Mouse (Mus musculus): ENCODE measurements at regions not wholly inside any gene's neighbourhood (a gene's known extent, or its start where the extent isn't known, plus 50 kb on each side); places are given as distances from the start of the nearest gene placed in this dataset.

DNA sequence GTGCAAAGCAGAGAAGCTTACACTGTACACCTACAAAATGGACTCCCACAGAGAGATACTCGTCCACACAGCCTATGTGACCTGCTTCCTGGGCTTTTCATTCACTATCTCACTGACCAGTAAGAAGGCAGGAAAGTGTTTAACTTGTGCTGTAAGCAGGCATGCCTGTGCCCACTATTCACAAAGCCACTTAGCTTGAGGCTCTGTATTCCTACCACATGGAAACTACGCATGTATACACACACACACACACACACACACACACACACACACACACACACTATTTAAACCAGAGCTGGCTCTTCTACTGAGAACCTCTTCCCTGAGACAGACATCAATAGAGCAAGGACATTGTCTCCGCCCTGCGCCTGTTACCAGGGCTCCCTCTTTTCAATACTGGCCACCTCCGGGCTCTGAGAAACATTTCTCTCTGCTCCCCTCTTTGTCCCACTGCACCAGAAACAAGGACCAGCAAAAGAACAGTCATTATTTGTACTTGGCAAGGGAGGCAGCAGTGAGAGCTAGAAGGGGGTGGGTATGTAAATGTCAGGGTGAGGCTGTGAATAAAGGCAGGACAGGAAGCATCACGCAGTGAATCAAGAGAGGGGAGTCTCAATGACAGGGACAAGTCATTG, 400.2 kb upstream of the Spred2 start:
- Histone ChIP-seq H3K4me1 (peaks cover 8% of the 10 kb centered on the region; the same call in 1 of the 2 replicates), H3K27me3 (replicated peaks) (no peaks in the 10 kb centered on the region), H3K9ac (replicated peaks) (no peak overlapping the region), H3K36me3 (no peaks in the 10 kb centered on the region), H3K27ac (replicated peaks) (peak overlapping the region; percentile 66), H3K4me3 (replicated peaks) (no peak overlapping the region), H3K4me2 (no peak overlapping the region), H3K9me3 (replicated peaks) (no peaks in the 10 kb centered on the region)
- peak; percentile 86 for ATAC-seq (ENCODE audit: low FRiP score)
- WGBS = 26% methylated on average over 6 of the region's 6 CpGs

DNA sequence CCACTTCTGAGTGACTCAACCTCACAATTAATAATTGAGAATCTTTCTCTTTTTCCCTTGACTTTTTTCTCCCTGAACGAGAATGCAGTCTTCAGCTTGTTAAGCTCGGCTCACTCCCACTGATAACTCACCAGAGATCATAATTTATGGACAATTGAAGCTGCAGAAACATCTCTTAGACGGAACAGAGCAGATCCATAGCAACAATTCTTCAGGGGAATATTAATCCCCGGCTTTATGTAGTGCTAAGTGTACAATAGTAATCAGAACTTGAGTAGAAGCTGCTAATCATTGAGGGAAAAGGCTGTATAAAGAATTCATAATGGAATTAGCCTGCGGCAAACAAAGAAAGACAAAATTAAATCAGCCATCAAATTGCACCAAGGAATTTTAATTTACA, 395.0 kb upstream of the Spred2 start:
- no peaks in the 10 kb centered on the region for H3K9me3 ChIP-seq (replicated peaks)
- H3K4me1 ChIP-seq = peaks cover 27% of the 10 kb centered on the region
- peak overlapping the region; percentile 13; the same call in 1 of the 2 replicates for H3K4me2 ChIP-seq
- H3K9ac ChIP-seq (replicated peaks) = no peak overlapping the region
- H3K4me3 ChIP-seq (replicated peaks) = no peak overlapping the region
- no peak overlapping the region for H3K27ac ChIP-seq (replicated peaks)
- H3K36me3 ChIP-seq = no peaks in the 10 kb centered on the region
- ATAC-seq (ENCODE audit: low FRiP score) = peak; percentile 62
- H3K27me3 ChIP-seq (replicated peaks) = no peaks in the 10 kb centered on the region
- WGBS = 7% methylated on average over 5 of the region's 5 CpGs

DNA sequence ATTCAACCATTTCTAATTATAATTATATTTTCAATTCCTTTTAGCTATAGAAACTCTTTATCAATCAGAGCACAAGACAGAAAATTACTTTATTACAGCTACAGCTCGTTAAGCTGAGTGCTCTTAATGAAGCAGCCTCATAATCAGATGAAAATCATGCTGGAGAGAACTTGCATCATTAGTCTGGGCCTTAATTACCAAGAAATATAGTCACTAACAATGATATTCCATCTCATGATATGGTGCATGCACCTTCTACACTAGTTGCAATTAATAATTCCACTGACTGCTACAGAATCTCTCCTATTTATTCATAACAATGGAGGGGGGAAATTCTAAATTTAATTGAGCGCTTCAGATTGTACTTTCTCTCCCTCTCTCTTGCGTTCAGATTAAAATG, 393.5 kb upstream of the Spred2 start:
- peak; percentile 33 for ATAC-seq (ENCODE audit: low FRiP score)
- Histone ChIP-seq H3K9me3 (replicated peaks) (no peaks in the 10 kb centered on the region), H3K27ac (replicated peaks) (peak overlapping the region; percentile 70; the same call in 1 of the 2 replicates), H3K4me1 (peaks cover 23% of the 10 kb centered on the region), H3K9ac (replicated peaks) (no peak overlapping the region), H3K4me2 (peak overlapping the region; percentile 48), H3K4me3 (replicated peaks) (no peak overlapping the region), H3K36me3 (no peaks in the 10 kb centered on the region), H3K27me3 (replicated peaks) (no peaks in the 10 kb centered on the region)
- WGBS = 38% methylated on average over 3 of the region's 3 CpGs

DNA sequence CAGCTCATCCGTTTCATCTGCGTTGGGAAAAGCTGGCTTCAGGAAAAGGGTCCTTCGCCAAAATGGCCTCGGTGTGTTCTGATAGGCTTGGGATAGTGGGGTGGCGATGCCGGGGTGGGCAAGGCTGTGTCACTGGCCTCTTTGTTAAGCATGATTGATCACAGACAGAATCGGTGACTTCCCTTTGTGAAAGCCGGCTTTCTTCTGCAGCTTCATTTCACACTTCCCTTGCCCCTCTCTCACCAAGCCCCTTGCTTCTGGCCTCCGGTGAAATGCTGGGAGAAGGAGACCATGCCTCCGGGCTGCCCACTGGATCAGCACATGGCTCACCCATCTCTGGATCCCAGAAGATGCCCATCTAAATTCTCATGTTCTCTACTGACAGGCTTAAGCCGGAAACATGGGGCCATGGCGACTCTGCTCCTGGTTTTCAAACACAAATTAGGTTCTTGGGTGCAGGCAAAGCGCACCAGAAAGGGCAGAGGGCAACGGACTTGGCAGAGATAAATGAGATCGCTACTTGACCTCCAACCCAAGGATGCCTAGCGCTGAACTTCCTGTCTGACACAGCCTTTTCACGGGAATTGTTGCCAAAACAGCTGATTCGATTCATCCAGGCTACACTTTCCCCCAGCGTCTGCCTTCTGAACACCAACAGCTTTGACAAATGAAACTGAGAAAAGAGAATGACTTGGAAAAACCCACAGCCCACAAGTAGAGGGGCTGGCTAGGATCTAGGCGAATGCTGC, 392.7 kb upstream of the Spred2 start:
- Histone ChIP-seq H3K27ac (replicated peaks) (peak overlapping the region; percentile 70), H3K9me3 (replicated peaks) (no peaks in the 10 kb centered on the region), H3K4me1 (peaks cover 23% of the 10 kb centered on the region), H3K4me3 (replicated peaks) (0 out of 2 replicates have a peak overlapping the region, but pooled peaks have one; percentile 10), H3K36me3 (no peaks in the 10 kb centered on the region), H3K9ac (replicated peaks) (no peak overlapping the region), H3K27me3 (replicated peaks) (no peaks in the 10 kb centered on the region), H3K4me2 (peak overlapping the region; percentile 48)
- WGBS = 7% methylated on average over 20 of the region's 20 CpGs
- peak; percentile 56 for ATAC-seq (ENCODE audit: low FRiP score)

DNA sequence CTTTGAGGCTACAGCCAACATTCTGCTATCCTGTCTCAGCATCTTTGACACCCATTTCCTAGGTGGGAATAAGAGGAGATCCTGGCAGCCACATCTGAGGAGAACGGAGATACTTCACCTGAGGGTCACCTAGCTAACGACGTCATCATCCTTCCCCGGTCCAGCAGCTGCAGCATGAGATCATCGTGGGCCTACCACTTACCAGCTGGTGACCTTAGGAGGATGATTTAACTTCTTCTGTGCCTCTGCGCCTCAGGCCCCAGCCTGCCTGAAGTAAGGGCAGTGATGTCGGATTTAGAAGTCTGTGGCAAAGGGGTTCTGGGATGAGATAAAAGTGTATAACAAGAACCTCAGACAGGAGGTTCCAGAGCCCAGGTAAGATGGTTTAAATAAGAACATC, 391.3 kb upstream of the Spred2 start:
- Histone ChIP-seq H3K9me3 (replicated peaks) (no peaks in the 10 kb centered on the region), H3K4me3 (replicated peaks) (no peak overlapping the region), H3K36me3 (no peaks in the 10 kb centered on the region), H3K4me2 (no peak overlapping the region), H3K4me1 (peaks cover 23% of the 10 kb centered on the region), H3K27me3 (replicated peaks) (no peaks in the 10 kb centered on the region), H3K9ac (replicated peaks) (no peak overlapping the region), H3K27ac (replicated peaks) (no peak overlapping the region)
- no peak for ATAC-seq (ENCODE audit: low FRiP score)
- WGBS = 81% methylated on average over 7 of the region's 7 CpGs

DNA sequence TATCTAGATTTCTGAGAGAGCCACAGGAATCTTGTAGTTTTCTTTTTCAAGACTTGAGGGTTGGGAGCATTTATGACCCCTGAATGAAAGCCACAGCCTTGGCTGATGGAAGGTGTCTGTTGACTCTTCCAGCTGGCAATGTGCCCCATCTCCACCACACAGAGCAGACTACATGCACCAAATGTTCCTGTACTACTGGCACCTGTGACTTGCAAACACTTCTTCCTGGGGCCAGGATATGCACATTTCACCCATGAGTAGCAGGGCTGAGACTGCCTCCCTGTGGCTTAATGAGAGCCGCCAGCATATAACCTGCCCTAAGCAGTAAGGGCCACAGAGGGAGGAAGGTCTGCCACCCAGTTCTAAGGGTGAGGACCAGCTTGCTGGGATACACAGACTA, 390.5 kb upstream of the Spred2 start:
- H3K27ac ChIP-seq (replicated peaks) = no peak overlapping the region
- no peaks in the 10 kb centered on the region for H3K36me3 ChIP-seq
- H3K9me3 ChIP-seq (replicated peaks) = no peaks in the 10 kb centered on the region
- 74% methylated on average over 1 of the region's 1 CpGs for WGBS
- no peak overlapping the region for H3K4me2 ChIP-seq
- no peak overlapping the region for H3K9ac ChIP-seq (replicated peaks)
- no peak overlapping the region for H3K4me3 ChIP-seq (replicated peaks)
- no peaks in the 10 kb centered on the region for H3K27me3 ChIP-seq (replicated peaks)
- peaks cover 21% of the 10 kb centered on the region for H3K4me1 ChIP-seq
- no peak for ATAC-seq (ENCODE audit: low FRiP score)

DNA sequence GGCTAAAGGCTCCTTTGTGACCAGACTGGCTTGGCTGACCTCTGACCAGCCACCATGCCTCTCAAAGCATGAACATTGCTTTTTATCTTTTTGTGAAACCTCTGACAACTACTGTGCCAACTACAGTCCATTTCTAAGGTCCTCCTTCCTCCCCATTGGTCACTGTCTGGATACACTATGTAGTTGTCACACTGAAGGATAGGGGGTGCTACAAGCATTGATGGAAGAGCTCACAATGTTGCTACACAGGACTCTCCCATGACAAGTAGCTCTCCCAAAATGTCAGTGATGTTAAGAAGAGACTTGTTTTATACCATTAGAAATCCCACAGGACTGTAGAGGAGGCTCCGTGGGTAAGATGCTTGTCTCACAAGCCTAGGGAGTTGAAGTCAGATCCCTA, 389.0 kb upstream of the Spred2 start:
- WGBS = 81% methylated on average over 1 of the region's 1 CpGs
- ATAC-seq (ENCODE audit: low FRiP score) = no peak
- no peaks in the 10 kb centered on the region for H3K9me3 ChIP-seq (replicated peaks)

DNA sequence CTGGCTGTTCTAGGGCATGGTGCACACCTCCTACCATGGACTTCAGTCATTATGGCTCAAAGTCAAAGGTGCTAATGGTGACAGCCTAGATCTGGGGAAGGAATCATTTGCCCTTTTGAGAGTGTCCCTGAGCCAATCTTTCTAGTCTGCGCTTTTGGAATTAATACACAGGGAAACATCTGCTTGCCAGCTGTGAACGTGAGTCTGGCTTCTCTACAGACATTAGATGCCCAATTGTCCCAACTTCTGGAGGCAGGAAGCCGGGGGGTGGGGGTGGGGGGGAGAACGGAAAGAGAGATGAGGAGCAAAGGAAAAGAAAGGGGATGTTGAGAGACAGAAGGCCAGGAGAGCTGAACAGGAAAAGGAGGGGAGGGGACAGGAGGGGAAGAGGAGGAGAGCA, 377.9 kb upstream of the Spred2 start:
- Histone ChIP-seq H3K9me3 (replicated peaks) (no peaks in the 10 kb centered on the region), H3K4me2 (no peak overlapping the region), H3K9ac (replicated peaks) (no peak overlapping the region), H3K36me3 (no peaks in the 10 kb centered on the region), H3K4me1 (no peaks in the 10 kb centered on the region), H3K27me3 (replicated peaks) (no peaks in the 10 kb centered on the region), H3K4me3 (replicated peaks) (no peak overlapping the region), H3K27ac (replicated peaks) (no peak overlapping the region)
- no peak for ATAC-seq (ENCODE audit: low FRiP score)
- 71% methylated on average over 4 of the region's 4 CpGs for WGBS

More for the DNA sequence above, 389.0 kb upstream of the Spred2 start:
- Histone ChIP-seq H3K4me2 (no peak overlapping the region), H3K4me1 (peaks cover 13% of the 10 kb centered on the region), H3K27me3 (replicated peaks) (no peaks in the 10 kb centered on the region), H3K36me3 (no peaks in the 10 kb centered on the region), H3K9ac (replicated peaks) (no peak overlapping the region), H3K4me3 (replicated peaks) (no peak overlapping the region), H3K27ac (replicated peaks) (no peak overlapping the region)

DNA sequence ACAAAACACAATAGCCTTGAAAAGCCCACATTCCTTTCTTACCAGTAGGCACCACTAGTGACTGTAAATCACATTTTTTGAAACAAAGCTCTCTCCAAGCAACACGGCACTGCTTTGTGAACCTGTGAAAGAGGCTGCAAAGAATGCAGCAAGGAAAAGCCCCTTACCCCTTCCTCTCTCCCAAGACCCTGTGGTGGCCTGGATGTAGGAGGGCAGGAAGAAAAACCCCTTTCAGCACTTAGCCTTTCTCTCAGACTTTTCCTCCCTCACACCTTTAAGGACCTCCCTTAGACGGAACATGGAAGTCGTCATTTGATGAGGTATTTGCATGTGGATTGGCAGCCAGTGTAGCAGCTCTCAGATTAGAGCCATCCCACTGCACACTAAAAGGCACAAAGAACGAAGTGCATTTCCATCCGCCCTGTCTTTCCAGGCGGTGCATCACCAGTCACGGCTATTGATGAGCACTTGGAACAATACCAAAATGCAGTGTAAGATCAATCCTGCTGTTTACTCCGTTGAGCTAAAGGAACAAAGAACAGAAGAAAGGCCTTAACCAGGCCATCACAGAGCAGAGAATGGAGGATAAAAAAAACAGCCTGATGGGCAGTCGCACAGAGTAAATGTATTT, 369.7 kb upstream of the Spred2 start:
- no peaks in the 10 kb centered on the region for H3K27me3 ChIP-seq (replicated peaks)
- H3K4me3 ChIP-seq (replicated peaks) = no peak overlapping the region
- no peaks in the 10 kb centered on the region for H3K36me3 ChIP-seq
- peak overlapping the region; percentile 61 for H3K27ac ChIP-seq (replicated peaks)
- H3K4me1 ChIP-seq = peaks cover 9% of the 10 kb centered on the region
- ATAC-seq (ENCODE audit: low FRiP score) = peak; percentile 74
- H3K4me2 ChIP-seq = no peak overlapping the region; the same call in 1 of the 2 replicates
- H3K9me3 ChIP-seq (replicated peaks) = no peaks in the 10 kb centered on the region
- H3K9ac ChIP-seq (replicated peaks) = no peak overlapping the region
- 13% methylated on average over 9 of the region's 9 CpGs for WGBS

DNA sequence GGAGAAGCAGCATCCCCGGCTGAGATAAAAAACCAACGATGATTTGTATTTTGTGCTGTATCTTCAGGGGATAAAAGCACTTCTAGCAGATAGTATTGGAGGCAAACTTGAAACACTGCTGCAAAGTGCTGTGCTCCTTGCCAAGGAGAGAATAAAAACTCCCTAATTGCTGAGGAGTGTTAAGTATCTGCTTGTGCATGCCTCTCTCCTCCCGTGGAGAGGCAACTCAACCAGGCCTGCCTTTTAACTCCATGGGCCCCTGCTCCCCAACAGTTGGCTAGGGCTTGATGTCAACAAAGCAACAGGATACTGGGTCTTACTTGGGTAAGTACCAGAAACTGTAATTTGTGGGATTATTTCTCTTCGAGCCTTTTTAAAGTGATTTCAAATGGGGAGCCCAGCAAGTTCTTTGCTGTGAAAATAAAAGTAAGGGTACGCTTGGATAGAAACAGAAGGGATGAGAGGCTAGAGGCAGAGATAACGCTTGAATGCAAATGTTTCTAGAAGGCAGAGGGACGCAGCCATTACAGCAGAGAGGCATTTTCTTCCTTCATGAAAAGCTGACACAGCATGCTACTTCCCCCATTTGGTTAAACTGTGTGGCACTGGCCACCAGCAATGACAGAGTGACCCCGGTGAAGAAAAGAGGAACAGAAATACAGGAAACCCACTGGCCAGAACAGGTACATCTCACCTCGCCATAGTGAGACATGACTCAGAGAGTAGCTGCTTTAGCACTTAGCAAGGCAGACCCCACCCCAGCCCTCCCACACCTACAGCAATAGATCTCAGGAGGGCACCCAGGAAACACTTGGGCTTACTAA, 369.0 kb upstream of the Spred2 start:
- Histone ChIP-seq H3K9ac (replicated peaks) (no peak overlapping the region), H3K9me3 (replicated peaks) (no peaks in the 10 kb centered on the region), H3K27me3 (replicated peaks) (no peaks in the 10 kb centered on the region), H3K4me3 (replicated peaks) (no peak overlapping the region), H3K4me1 (peaks cover 9% of the 10 kb centered on the region), H3K4me2 (no peak overlapping the region; the same call in 1 of the 2 replicates), H3K27ac (replicated peaks) (peak overlapping the region; percentile 61), H3K36me3 (no peaks in the 10 kb centered on the region)
- ATAC-seq (ENCODE audit: low FRiP score) = peak; percentile 84
- 37% methylated on average over 9 of the region's 9 CpGs for WGBS

DNA sequence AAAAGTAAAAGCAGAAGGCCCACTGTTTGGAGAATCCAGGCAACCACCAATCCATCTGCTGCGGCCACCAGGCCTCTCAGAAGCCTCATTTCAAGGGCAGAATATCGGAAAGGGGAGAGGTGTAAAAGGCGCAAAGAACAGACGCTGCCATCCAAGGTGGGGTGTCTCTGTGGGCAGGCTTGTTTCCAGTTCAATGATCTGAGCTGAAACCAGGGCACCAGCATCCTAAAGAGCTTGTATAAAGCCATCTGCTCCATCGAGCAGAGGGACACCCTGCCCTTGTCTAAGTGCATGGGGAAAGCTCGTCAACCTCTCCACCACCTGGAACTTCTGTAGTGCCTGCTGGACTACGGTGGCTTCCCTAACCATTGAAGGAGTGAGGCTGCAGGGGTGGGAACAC, 363.7 kb upstream of the Spred2 start:
- H3K36me3 ChIP-seq = no peaks in the 10 kb centered on the region
- 77% methylated on average over 7 of the region's 7 CpGs for WGBS
- no peak overlapping the region for H3K9ac ChIP-seq (replicated peaks)
- no peak overlapping the region for H3K4me3 ChIP-seq (replicated peaks)
- no peaks in the 10 kb centered on the region for H3K9me3 ChIP-seq (replicated peaks)
- H3K4me1 ChIP-seq = no peaks in the 10 kb centered on the region
- no peak overlapping the region for H3K4me2 ChIP-seq
- ATAC-seq (ENCODE audit: low FRiP score) = no peak
- no peak overlapping the region for H3K27ac ChIP-seq (replicated peaks)
- no peaks in the 10 kb centered on the region for H3K27me3 ChIP-seq (replicated peaks)

All from neural tube, embryonic 15.5 days (tissue).